Mouse (Mus musculus): ENCODE measurements around the gene Ak7. TPM values are rescaled to one million over a fixed set of nuclear protein-coding genes. Genes with fewer than 3 reads are reported as not detected.

The Ak7 gene
- polyA plus RNA-seq, 1 experiment from 2014 or later: 2.1 TPM

DNA sequence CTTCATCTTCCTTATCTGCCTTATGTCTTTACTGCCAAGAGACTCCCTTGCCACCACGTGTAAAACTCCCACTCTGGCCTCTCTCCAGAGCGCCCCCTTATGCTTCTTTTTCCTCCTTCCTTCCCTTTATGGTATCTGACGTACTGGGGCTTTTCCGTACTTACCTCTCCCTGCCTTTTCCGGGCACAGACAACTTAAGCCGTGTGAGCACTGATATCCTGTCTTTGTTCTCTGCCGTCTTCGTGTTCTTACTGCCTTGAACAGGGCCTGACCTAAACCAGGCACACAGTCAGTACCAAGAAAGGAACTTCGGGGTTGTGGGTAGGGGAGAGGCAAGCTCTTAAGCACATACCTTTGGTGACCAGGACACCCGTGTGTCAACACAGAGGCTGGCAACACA is 63.9 kb downstream of the Ak7 start:
- Histone ChIP-seq H3K4me3 (ENCODE audit: low read depth, low read length) (no peak overlapping the region), H3K9me3 (replicated peaks; ENCODE audit: control insufficient read depth, low read length, poor library complexity, severe bottlenecking) (no peaks in the 10 kb centered on the region), H3K9ac (ENCODE audit: low read depth, low read length) (no peak overlapping the region), H3K36me3 (ENCODE audit: control insufficient read depth, insufficient read depth, low read length) (no peaks in the 10 kb centered on the region), H3K4me2 (ENCODE audit: low read length) (no peak overlapping the region), H3K27me3 (ENCODE audit: control insufficient read depth, insufficient read depth, low read depth, low read length) (no peaks in the 10 kb centered on the region), H3K4me1 (ENCODE audit: control insufficient read depth, insufficient read depth, low read length) (no peaks in the 10 kb centered on the region), H3K27ac (ENCODE audit: low read length) (no peak overlapping the region)
- no peak for ATAC-seq
- 75% methylated on average over 10 of the region's 10 CpGs for WGBS

DNA sequence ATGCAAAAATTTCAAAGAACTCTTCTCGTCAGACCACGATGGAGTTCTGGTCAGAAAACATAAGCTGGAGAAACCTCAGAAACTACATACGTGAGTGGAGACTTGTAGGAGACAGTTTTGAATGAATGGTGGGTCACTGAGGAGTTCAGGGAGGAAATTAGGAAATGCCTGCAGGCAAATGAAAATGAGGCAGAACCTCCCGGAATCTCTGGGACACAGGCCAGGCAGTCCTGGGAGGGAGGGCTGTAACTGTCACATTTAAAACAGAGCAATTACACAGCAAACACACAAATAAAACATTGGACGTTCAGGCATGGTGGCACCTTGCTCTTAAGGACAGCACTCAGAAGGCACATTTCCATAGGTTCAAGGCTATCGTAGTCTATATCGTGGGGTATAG is 69.1 kb downstream of the Ak7 start:
- Histone ChIP-seq H3K4me3 (ENCODE audit: low read depth, low read length) (no peak overlapping the region), H3K9ac (ENCODE audit: low read depth, low read length) (no peak overlapping the region), H3K36me3 (ENCODE audit: control insufficient read depth, insufficient read depth, low read length) (no peaks in the 10 kb centered on the region), H3K4me2 (ENCODE audit: low read length) (no peak overlapping the region), H3K27ac (ENCODE audit: low read length) (no peak overlapping the region), H3K27me3 (ENCODE audit: control insufficient read depth, insufficient read depth, low read depth, low read length) (no peaks in the 10 kb centered on the region), H3K4me1 (ENCODE audit: control insufficient read depth, insufficient read depth, low read length) (no peaks in the 10 kb centered on the region), H3K9me3 (replicated peaks; ENCODE audit: control insufficient read depth, low read length, poor library complexity, severe bottlenecking) (no peaks in the 10 kb centered on the region)
- ATAC-seq: no peak
- WGBS: 86% methylated on average over 7 of the region's 7 CpGs

DNA sequence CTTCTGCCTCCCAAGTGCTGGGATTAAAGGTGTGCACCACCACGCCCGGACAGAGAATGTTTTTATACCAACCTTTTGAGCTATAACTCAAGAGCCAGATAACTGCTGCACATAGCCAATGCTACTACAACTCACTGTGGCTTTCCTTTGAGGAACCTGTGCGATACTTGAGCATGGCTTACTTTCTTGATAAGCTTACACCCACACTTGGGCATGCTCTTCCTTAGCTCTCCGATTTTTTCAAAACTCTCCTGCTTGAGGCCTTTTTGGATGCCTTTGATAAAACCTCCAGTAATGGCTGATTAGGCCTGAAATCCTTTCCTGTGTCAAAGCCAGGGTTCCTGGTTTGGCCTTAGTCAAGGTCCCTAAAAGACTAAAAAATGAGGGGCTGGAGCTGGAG is 71.9 kb downstream of the Ak7 start:
- no peak overlapping the region for H3K9ac ChIP-seq (ENCODE audit: low read depth, low read length)
- WGBS: 96% methylated on average over 4 of the region's 4 CpGs
- H3K27ac ChIP-seq (ENCODE audit: low read length): no peak overlapping the region
- no peaks in the 10 kb centered on the region for H3K9me3 ChIP-seq (replicated peaks; ENCODE audit: control insufficient read depth, low read length, poor library complexity, severe bottlenecking)
- no peak overlapping the region for H3K4me3 ChIP-seq (ENCODE audit: low read depth, low read length)
- H3K4me1 ChIP-seq (ENCODE audit: control insufficient read depth, insufficient read depth, low read length): no peaks in the 10 kb centered on the region
- H3K27me3 ChIP-seq (ENCODE audit: control insufficient read depth, insufficient read depth, low read depth, low read length): no peaks in the 10 kb centered on the region
- ATAC-seq: no peak
- no peak overlapping the region for H3K4me2 ChIP-seq (ENCODE audit: low read length)
- no peaks in the 10 kb centered on the region for H3K36me3 ChIP-seq (ENCODE audit: control insufficient read depth, insufficient read depth, low read length)

DNA sequence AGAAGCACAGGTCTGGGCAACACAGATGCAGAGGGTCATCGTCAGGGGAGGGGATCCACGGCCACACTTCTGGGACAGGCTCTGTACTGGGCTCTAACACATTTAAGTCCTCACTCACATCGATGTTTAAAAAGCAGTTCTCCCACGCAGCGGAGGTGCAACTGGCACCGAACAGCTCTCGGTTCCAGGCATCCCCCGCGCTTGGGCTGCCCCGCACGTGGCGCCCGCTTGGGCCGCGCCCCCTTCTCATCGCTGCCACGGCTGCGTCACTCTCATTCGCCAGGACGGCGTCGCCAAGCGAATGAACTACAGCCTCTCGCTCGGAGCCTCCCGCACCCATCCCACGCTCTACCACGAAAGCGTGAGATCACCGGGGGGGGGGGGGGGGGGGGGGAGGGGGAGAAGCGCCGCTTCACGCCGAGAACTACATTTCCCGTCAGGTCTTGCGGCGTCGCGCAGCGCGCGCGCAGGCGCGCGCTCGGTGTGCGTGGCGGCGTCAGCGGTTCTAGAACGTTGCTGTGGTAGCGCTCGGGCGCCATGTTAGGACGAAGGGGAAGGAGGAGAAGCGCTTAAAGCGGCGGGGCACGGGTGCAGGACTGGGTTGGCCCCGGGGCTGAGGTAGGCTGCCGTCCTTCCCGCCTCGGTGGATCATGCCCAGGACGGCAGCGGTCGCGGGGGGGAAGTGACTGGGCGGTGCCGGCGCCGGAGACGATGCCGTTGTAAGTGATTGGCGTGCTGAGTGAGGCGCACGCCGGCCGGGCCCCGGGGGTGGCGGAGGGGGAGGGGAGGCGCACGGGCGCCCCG is 78.6 kb downstream of the Ak7 start, which contains the start of gene Papola:
Papola (plus strand) TSS at position 499 of the 804 bp plus-strand sequence.
- Histone ChIP-seq H3K27me3 (ENCODE audit: control insufficient read depth, insufficient read depth, low read depth, low read length) (no peaks in the 10 kb centered on the region), H3K4me2 (ENCODE audit: low read length) (peak within 1 kb of the TSS; percentile 79), H3K4me1 (ENCODE audit: control insufficient read depth, insufficient read depth, low read length) (peaks cover 17% of the 10 kb centered on the region), H3K4me3 (ENCODE audit: low read depth, low read length) (peak within 1 kb of the TSS; percentile 89), H3K9ac (ENCODE audit: low read depth, low read length) (peak within 1 kb of the TSS; percentile 89), H3K27ac (ENCODE audit: low read length) (peak within 1 kb of the TSS; percentile 97), H3K36me3 (ENCODE audit: control insufficient read depth, insufficient read depth, low read length) (no peaks in the 10 kb centered on the region), H3K9me3 (replicated peaks; ENCODE audit: control insufficient read depth, low read length, poor library complexity, severe bottlenecking) (no peaks in the 10 kb centered on the region)
- under 1% methylated on average over 63 of the region's 85 CpGs for WGBS
- ATAC-seq: peak; percentile 97

DNA sequence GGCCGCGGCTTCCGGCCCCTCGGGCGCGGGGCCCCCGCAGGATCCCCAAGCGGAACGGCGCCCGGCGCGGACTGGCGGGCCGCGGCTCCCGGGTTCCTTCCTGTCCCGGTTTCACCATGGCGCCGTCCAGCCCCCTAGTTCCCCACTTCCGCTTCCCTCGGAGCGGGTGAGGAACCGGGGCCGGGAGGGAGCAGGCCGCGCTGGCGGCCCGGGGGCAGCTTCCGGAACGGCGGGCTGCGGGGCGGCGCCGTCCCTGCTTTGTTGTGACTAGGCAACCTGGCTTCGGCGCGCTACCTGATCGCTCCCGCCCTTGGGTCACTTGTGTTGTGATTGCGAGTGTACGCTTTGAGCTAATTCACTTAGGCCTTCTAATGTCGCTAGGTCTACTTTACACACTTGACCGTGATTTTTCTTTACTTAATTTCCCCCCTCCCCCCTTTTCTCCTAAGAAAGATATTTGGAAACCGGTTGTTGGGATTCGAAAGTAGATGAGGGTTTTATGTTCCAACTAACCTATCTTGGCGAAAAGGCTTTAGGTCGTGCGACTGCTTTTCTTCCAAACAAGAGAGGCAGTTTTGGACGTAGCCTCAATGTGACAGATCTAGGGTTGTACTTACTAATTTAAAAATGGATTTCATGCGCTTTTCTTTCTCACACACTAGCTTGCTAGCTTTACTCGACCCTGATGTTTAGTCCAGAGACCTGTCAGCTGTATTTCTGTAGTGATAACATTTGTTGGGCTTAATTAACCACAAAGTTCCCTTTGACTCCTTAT is 79.4 kb downstream of the Ak7 start:
- ATAC-seq: peak; percentile 57
- Histone ChIP-seq H3K9me3 (replicated peaks; ENCODE audit: control insufficient read depth, low read length, poor library complexity, severe bottlenecking) (no peaks in the 10 kb centered on the region), H3K36me3 (ENCODE audit: control insufficient read depth, insufficient read depth, low read length) (no peaks in the 10 kb centered on the region), H3K27me3 (ENCODE audit: control insufficient read depth, insufficient read depth, low read depth, low read length) (no peaks in the 10 kb centered on the region), H3K27ac (ENCODE audit: low read length) (peak overlapping the region; percentile 97), H3K9ac (ENCODE audit: low read depth, low read length) (peak overlapping the region; percentile 89), H3K4me3 (ENCODE audit: low read depth, low read length) (peak overlapping the region; percentile 89), H3K4me1 (ENCODE audit: control insufficient read depth, insufficient read depth, low read length) (peaks cover 17% of the 10 kb centered on the region), H3K4me2 (ENCODE audit: low read length) (peak overlapping the region; percentile 79)
- under 1% methylated on average over 42 of the region's 53 CpGs for WGBS

DNA sequence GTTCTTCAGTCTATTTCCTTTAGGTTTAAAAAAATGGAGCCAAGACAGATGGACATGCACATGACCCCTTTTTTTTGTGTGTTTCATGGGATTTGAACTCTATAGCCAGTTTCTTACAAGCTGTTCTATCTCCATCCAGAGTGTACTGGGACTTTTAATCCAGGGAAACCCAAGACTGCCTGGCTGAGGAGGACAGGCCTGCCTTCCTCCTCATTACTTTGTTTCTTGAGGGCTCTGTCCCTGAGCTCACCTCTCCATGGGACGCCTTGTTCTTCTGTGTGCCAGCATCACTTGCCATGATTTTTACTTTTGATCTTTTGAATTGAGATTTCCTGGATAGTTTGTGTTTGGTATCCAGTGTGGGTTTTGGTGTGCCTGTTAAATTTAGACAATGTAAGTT is 80.3 kb downstream of the Ak7 start:
- no peak overlapping the region for H3K27ac ChIP-seq (ENCODE audit: low read length)
- ATAC-seq: no peak
- 88% methylated on average over 1 of the region's 1 CpGs for WGBS
- H3K4me3 ChIP-seq (ENCODE audit: low read depth, low read length): peak overlapping the region; percentile 89
- no peaks in the 10 kb centered on the region for H3K36me3 ChIP-seq (ENCODE audit: control insufficient read depth, insufficient read depth, low read length)
- H3K9me3 ChIP-seq (replicated peaks; ENCODE audit: control insufficient read depth, low read length, poor library complexity, severe bottlenecking): no peaks in the 10 kb centered on the region
- H3K9ac ChIP-seq (ENCODE audit: low read depth, low read length): 0 out of 2 replicates have a peak overlapping the region, but pooled peaks have one; percentile 26
- H3K27me3 ChIP-seq (ENCODE audit: control insufficient read depth, insufficient read depth, low read depth, low read length): no peaks in the 10 kb centered on the region
- H3K4me1 ChIP-seq (ENCODE audit: control insufficient read depth, insufficient read depth, low read length): peaks cover 17% of the 10 kb centered on the region
- H3K4me2 ChIP-seq (ENCODE audit: low read length): peak overlapping the region; percentile 79

DNA sequence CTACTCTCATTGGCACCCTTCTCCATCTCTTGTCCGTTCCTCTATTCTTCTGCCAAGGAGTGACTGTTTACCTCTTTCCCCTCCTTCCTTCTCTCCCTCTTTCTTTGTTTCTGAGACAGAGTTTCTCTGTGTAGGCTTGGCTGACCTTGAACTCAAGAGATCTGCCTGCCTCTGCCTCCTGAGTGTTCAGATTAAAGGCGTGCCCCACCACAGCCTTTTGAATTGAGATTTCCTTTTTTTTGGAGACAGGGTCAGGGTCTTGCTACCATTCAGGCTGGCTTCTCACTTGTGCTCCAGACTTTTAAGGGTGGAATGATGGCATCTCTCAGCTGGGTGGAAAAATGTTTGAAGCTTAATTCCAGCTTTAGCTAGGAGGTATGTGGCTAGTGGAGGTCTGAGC is 81.8 kb downstream of the Ak7 start:
- H3K27me3 ChIP-seq (ENCODE audit: control insufficient read depth, insufficient read depth, low read depth, low read length): no peaks in the 10 kb centered on the region
- H3K4me3 ChIP-seq (ENCODE audit: low read depth, low read length): no peak overlapping the region
- peaks cover 17% of the 10 kb centered on the region for H3K4me1 ChIP-seq (ENCODE audit: control insufficient read depth, insufficient read depth, low read length)
- H3K9ac ChIP-seq (ENCODE audit: low read depth, low read length): no peak overlapping the region
- H3K36me3 ChIP-seq (ENCODE audit: control insufficient read depth, insufficient read depth, low read length): no peaks in the 10 kb centered on the region
- H3K9me3 ChIP-seq (replicated peaks; ENCODE audit: control insufficient read depth, low read length, poor library complexity, severe bottlenecking): no peaks in the 10 kb centered on the region
- WGBS: 92% methylated on average over 2 of the region's 2 CpGs
- H3K4me2 ChIP-seq (ENCODE audit: low read length): no peak overlapping the region
- H3K27ac ChIP-seq (ENCODE audit: low read length): no peak overlapping the region
- ATAC-seq: no peak

DNA sequence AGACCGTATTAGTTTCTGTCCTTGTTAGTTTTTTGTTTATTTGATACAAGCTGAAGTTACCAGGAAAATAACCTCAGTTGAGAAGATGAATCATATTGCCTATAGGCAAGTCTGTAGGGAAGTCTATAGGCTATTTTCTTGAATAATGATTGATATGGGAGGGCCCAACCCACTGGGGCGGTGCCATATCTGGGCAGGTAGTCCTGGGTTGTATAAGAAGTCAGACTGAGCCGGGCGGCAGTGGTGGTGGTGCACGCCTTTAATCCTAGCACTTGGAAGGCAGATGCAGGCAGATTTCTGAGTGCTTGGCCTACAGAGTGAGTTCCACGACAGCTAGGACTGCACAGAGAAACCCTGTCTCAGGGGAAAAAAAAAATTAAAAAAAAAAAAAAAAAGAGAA is 84.1 kb downstream of the Ak7 start:
- Histone ChIP-seq H3K4me2 (ENCODE audit: low read length) (no peak overlapping the region), H3K4me3 (ENCODE audit: low read depth, low read length) (no peak overlapping the region), H3K9me3 (replicated peaks; ENCODE audit: control insufficient read depth, low read length, poor library complexity, severe bottlenecking) (no peaks in the 10 kb centered on the region), H3K4me1 (ENCODE audit: control insufficient read depth, insufficient read depth, low read length) (peaks cover 17% of the 10 kb centered on the region), H3K27me3 (ENCODE audit: control insufficient read depth, insufficient read depth, low read depth, low read length) (no peaks in the 10 kb centered on the region), H3K9ac (ENCODE audit: low read depth, low read length) (no peak overlapping the region), H3K27ac (ENCODE audit: low read length) (no peak overlapping the region), H3K36me3 (ENCODE audit: control insufficient read depth, insufficient read depth, low read length) (no peaks in the 10 kb centered on the region)
- no peak for ATAC-seq
- 94% methylated on average over 6 of the region's 6 CpGs for WGBS

DNA sequence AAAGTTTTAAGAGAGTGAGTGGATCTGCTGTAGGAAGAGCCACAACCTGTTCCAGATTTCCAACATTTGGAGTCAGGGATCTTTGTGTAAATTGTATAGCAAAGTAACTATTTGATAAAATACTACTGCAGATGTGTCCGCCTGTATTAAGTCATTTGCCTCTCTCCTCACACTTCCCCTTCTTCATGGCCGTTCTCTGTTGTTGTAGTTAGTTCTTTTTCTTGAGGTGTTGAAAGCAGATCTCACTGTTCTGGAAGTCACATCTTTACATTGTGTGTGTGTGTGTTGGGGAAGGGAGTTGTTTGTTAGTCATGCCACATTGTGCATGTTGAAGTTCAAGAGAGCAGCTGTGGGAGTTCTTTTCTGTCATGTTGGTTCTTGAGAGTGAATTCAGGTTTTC is 89.1 kb downstream of the Ak7 start:
- H3K27me3 ChIP-seq (ENCODE audit: control insufficient read depth, insufficient read depth, low read depth, low read length): no peaks in the 10 kb centered on the region
- H3K9me3 ChIP-seq (replicated peaks; ENCODE audit: control insufficient read depth, low read length, poor library complexity, severe bottlenecking): no peaks in the 10 kb centered on the region
- 100% methylated on average over 2 of the region's 2 CpGs for WGBS
- ATAC-seq: no peak
- no peaks in the 10 kb centered on the region for H3K4me1 ChIP-seq (ENCODE audit: control insufficient read depth, insufficient read depth, low read length)
- H3K36me3 ChIP-seq (ENCODE audit: control insufficient read depth, insufficient read depth, low read length): 0 out of 2 replicates have a peak, but pooled peaks cover under 1% of the 10 kb centered on the region
- H3K9ac ChIP-seq (ENCODE audit: low read depth, low read length): no peak overlapping the region
- no peak overlapping the region for H3K4me3 ChIP-seq (ENCODE audit: low read depth, low read length)
- H3K4me2 ChIP-seq (ENCODE audit: low read length): no peak overlapping the region
- no peak overlapping the region for H3K27ac ChIP-seq (ENCODE audit: low read length)
